Mouse (Mus musculus) frontal cortex, adult 2 months (tissue): ENCODE data around the gene Ola1. TPM values are rescaled to one million over a fixed set of nuclear protein-coding genes. Genes with fewer than 3 reads are reported as not detected.
A peak's percentile ranks its signal among the peaks of the same experiment; 100 is the strongest.

ENCODE experiments used
- DNase-seq, 2 experiments: peaks; one replicate each; pipeline ENCODE4 v3.0.0; 2022; ENCODE audit warnings: low spot score in 1 of 2; ENCODE audit errors: extremely low spot score in 1 of 2
- polyA plus RNA-seq: library from polyadenylated mRNA; depleted of rRNA; stranded (reverse); fragments of >200 nt; gene quantifications from 2 replicates; pipeline ENCODE4 v1.2.3, GENCODE M21; 2012; rRNA removed

Ola1 gene
- polyA plus RNA-seq = 66.4 and 73.9 TPM in 2 replicates

DNA sequence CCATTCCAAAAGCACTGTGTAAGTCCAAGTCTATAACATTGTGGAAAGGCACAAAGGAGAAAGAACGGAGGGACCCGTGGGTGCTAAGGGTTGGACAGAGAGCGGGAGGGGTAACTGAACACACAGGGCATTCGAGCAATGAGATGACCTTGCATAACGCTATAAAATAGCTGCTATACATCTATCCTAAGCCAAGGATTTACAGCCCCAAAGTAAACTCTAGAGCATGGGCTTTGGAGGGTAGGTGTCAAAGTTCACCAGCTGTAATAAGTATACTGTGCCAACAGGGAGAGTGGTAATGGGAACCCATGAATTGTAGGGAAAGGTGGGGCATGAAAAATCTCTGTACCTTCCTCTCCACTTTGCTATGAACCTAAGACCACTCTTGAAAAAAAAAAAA is at the start of gene Ola1:
Ola1 (minus strand) TSS at position 12 of the 400 bp plus-strand sequence.
- no peak for DNase-seq

DNA sequence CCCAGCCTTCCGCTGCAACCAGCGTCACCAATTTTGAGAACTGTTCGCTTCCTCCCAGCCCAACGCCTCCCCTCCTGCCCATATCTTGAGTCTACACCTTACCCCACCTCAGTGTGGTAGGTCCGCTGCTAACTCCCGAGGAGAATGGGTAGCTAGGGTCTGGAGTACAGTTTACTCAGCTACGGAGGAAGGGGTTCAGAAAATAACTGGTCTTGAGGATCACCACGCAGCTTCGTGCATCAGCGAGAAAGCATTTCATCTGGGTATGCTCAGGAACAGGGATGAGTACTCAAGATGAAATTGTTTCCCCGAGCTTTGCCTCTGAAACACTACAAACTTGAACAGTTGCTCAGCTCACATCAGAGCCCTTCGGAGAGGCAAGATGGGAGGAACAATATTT is 49.6 kb upstream of the Ola1 start:
- DNase-seq = no peak

DNA sequence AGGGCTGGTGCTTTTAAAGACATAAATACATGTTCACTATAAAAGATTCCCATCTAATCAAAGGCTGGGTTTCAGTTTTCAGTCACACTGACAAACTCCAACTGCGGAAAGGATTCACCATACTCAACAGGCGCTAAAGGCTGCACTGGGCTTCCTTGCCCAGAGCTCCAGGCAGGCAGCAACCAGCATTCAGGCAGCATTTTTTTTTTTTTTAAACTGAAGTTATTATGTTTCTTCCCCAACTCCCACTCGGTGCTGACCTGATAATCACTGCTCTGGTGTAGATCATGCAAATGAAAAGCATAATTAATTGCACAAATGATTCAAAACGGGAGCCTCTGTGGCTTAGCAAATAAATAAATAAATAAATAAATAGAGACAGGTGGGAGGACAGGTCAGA is 49.1 kb upstream of the Ola1 start:
- DNase-seq = no peak

GRCm38 (mm10) chr2:73267231-73267630 is 48.5 kb upstream of the Ola1 start:
- no peak for DNase-seq

GRCm38 (mm10) chr2:73266623-73267022 is 47.9 kb upstream of the Ola1 start:
- no peak for DNase-seq

DNA sequence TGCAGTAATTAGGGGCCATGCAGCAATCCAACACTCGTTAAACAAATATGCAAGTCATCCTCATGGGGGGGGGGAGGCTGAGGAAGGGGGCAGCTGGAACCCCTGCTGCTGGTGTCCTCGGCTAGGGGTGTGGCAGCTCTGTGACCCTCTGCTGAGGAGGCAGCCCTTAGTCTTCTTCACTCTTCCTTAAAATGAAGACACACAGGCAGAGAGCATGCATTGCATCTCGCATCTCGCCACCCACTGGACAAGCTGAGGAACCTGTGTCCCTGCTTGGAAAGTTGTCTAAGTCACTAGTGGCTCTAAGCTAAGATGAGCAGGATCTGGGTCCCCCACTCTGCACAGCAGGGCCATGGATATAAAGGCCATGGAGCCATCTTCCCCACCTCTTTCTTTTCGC is 47.3 kb upstream of the Ola1 start:
- DNase-seq = no peak

- no peak for DNase-seq
Measured at GRCm38 (mm10) chr2:73264611-73265195, 46.0 kb upstream of the Ola1 start.

GRCm38 (mm10) chr2:73263794-73264610 is 45.3 kb upstream of the Ola1 start:
- DNase-seq = no peak

DNA sequence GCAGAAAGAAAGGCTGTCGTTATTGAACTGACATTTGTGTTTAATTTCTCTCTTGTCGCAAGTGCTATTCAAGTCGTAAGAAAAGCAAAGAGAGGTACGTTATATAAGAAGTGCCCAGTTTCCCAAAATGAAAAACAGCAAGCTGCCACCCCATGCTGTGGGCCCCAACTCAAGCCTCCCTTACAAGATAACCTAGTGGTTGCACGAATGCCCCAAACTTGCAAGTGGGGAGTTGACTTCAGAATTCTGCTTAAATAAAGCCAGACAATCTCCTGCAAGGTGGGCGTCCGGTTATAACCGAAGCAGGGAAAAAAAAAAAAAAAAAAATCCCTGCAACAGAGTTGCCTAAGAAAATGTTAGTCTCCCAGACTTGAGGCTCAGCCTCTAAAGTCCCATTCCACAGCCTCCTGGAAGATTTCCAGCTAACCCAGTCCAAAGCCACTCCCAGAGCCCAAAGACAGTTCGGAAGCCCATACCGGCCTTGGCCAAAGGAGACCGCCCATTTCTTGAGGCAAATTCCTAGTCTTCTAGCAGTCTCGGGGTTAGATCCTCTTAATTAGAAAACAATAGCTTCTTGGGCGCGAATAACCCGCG is 44.5 kb upstream of the Ola1 start:
- DNase-seq = no peak

- DNase-seq = no peak
Measured at GRCm38 (mm10) chr2:73248701-73249100, 30.0 kb upstream of the Ola1 start.

DNA sequence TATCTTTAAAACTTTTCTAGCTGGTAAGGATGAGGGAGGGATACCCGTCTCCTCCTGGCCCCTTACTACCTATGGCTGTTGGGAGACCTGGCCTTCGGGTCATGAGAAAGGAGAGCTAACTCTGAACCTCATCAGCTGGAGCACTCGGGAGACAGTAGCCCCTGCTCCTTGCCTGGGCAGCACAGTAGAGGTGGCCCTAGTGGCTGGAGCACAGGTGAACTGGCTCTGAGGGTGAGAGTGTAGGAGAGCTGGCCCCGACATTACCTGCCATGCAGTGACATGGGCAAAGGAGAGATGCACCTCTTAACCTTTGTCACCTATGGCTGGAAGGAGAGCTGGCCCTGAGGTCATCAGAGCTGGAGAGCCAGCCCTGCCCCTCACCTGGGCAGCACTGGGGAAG is 22.6 kb upstream of the Ola1 start:
- no peak for DNase-seq

DNA sequence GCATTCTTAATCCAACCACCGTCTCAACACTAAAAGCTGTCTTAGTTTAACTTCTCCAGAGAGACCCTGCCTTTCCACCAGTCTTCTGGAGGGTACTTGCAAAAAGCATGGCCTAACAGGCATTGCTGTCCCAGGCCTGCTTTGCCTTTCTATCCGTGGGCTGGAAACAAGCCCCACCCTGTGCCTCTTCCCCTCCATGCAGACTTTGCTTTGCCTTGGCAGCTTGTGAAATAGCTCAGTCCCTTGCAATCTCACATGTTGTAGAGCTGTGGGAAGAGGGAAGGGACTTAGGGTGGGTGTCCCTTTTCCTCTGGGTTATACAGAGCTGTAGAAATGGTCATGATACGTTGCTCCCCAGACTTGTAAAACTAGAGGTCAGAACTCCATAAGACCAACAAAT is 12.4 kb upstream of the Ola1 start:
- no peak for DNase-seq

GRCm38 (mm10) chr2:73213871-73214659 is 4.7 kb downstream of the Ola1 start:
- peak; percentile 75 to 91 for DNase-seq

DNA sequence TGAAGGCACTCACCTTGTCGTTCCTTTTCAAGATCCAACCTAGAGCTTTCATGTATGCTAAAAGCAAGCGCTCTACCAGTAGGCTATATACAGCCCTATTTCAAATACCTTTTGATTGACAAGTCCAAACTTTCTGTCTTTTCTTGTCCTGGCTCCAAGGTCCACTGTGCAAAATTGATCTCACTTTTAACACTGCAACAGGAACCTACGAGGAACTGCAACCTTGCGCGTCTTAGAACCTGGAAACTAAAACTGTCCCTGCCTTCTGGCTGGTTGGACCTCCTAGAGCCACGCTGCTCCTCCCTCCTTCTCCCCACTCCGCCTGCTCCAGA is 5.2 kb downstream of the Ola1 start:
- DNase-seq = no peak

DNA sequence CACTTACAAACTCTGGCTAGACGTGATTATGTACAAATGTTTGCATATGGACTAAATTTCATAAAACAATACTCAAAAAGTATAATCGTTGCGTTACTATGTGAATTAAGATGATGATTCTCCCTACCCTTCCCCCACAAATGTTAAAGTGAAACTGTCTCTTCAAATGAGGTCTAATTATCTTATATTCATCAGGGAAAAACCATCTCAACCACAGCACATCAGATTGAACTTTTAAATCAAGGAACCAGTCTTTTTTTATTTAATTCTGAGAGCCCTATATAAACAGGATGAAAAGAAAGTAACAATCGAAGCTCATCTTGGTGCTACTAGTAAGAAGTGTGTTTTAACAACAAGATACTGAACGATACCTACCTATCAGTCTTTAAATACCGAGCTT is 14.4 kb downstream of the Ola1 start:
- no peak for DNase-seq

GRCm38 (mm10) chr2:73188488-73188887 is 30.2 kb downstream of the Ola1 start:
- no peak for DNase-seq

GRCm38 (mm10) chr2:73185185-73185584 is 33.5 kb downstream of the Ola1 start:
- DNase-seq = no peak

DNA sequence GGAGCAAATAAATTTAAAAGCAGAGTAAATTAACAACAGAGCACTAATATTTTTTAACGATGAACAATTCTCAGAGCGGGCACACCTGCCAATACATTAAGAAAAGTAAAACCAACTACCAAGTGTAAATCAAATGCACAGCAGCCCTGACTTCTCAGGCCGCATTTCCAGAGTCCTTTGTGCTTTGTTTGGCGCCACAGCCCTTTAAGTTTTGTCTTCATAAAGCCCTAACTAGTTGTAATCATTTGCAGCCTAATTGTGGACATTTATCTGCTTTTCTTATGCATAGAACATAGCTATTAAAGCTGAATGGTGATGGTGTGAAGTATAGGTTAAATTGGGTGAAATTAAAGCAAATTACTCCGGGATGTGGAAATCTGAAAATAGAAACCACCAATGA is 49.2 kb downstream of the Ola1 start:
- DNase-seq = no peak

DNA sequence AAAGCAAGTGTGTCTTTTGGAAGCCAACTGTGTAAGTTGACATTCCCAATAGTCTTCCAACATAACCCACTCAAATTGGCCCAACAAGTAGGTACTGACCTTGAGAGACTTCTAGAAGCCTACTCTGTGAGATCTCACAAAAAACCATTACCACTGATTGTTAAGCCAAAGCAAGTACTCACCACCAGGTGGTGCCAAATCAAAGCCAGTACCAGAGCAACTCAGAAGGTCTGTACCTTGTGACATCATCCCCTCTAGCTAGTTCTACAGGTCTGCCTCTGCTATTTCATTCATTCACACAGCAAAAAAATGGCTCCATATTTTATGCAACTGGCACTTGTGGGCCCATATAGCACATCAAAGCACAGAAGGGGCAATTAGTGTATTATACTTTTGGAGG is 51.6 kb downstream of the Ola1 start:
- DNase-seq = peak; percentile 20 to 55

DNA sequence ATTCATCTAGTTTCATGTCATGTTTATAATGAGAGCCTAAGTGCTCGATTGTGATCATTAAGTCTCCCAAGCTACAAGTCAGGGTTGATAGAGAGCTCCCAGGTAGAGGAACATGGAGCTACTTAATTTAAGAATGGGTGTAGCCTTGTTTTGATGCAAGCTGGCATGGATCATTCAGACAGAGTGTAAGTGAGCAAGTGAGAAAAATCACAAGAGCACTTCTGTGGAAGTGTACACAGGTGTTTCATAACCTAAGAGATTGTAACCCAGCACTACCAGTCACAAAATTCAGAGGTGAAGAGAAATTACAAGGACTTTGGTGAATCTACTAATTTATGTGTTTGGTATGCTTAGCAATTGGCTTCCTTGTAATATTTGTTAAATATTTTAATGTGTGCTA is 54.1 kb downstream of the Ola1 start:
- DNase-seq = no peak

- DNase-seq = no peak
Measured at GRCm38 (mm10) chr2:73160772-73161171, 58.0 kb downstream of the Ola1 start.
